Mouse (Mus musculus): ENCODE data around the gene Top3b.

GRCm38 (mm10) chr16:16941078-16941477, 70.5 kb downstream of the Top3b start:
- TF ChIP-seq CTCF (IDR thresholded peaks at IDR 0.05; ENCODE audit: extremely low read depth, insufficient read depth, insufficient read length, insufficient replicate concordance), result no peak
- no peak for TF ChIP-seq POLR2A (IDR thresholded peaks at IDR 0.05; ENCODE audit: low read depth, low read length)

All from spleen, adult 2 months (tissue).